Comparison of ENCODE assay signal across 12 mouse cellular contexts in genomic region chr8:11035628-11036416, GRCm38 (mm10). TPM values are rescaled to one million over a fixed set of nuclear protein-coding genes. Genes with fewer than 3 reads are reported as not detected.
DNase-seq lines count a peak whose midpoint lies in the region; ATAC-seq and TF ChIP-seq lines count a peak whose summit lies in the region.
"Had no signal": no experiment of that assay in that cellular context is flagged by ENCODE, and none has a peak within 500 bp of the region (broad histone marks: within the 10 kb centered on the region; RNA-seq: fewer than 3 reads in every experiment).

No protein-coding gene starts in this region.

- H3K9ac ChIP-seq in limb, embryonic 12.5 days (replicated peaks): no peak overlapping the region
- H3K9ac ChIP-seq: liver, embryonic 14.5 days had no signal

- no peaks in the 10 kb centered on the region for H3K9me3 ChIP-seq in limb, embryonic 12.5 days
- no peaks in the 10 kb centered on the region for H3K9me3 ChIP-seq in limb, embryonic 10.5 days (replicated peaks)

- no peak for ATAC-seq in limb, embryonic 12.5 days (ENCODE audit: insufficient number of reproducible peaks, insufficient read depth, low FRiP score, low TSS enrichment, low read depth)

- H3K27me3 ChIP-seq in limb, embryonic 12.5 days: no peaks in the 10 kb centered on the region
- peaks cover 7% of the 10 kb centered on the region; the same call in 1 of the 2 replicates for H3K27me3 ChIP-seq in limb, embryonic 10.5 days (ENCODE audit: low read depth, poor library complexity, severe bottlenecking)
- no peaks in the 10 kb centered on the region for H3K27me3 ChIP-seq in kidney, adult 2 months (replicated peaks; ENCODE audit: control insufficient read depth, insufficient read depth, low read length)

- H3K4me1 ChIP-seq in limb, embryonic 12.5 days (replicated peaks): peaks cover 10% of the 10 kb centered on the region
- H3K4me1 ChIP-seq in limb, embryonic 10.5 days: peaks cover 9% of the 10 kb centered on the region; the same call in 1 of the 2 replicates
- no peaks in the 10 kb centered on the region; the same call in 1 of the 2 replicates for H3K4me1 ChIP-seq in kidney, adult 2 months (ENCODE audit: control insufficient read depth, insufficient read depth, low read length)

- no peak for DNase-seq in limb, embryonic 10.5 days (ENCODE audit: low spot score)
- peak; percentile 39 for DNase-seq in embryo, embryonic 11 days
- peak; percentile 47 for DNase-seq in kidney, adult 2 months
- DNase-seq in retina, embryonic 14.5 days (ENCODE audit: low spot score): peak; percentile 22
- no peak for DNase-seq in cerebellum, adult 8-10 months
- DNase-seq in spleen, postnatal 14 days (ENCODE audit: low spot score in 2 of 2): no peak
- no peak for DNase-seq in gastrocnemius, postnatal 10 days
- DNase-seq: cerebellum, adult 2 months; gastrocnemius, postnatal 25 days; right cerebral cortex, postnatal 14 days had no signal

- TF ChIP-seq POLR2A in kidney, adult 2 months (IDR thresholded peaks at IDR 0.05; ENCODE audit: low read depth, low read length): no peak

- peak overlapping the region; percentile 6; the same call in 1 of the 2 replicates for H3K4me2 ChIP-seq in limb, embryonic 12.5 days

- no peak overlapping the region for H3K4me3 ChIP-seq in limb, embryonic 12.5 days (replicated peaks)
- no peak overlapping the region; the same call in 1 of the 2 replicates for H3K4me3 ChIP-seq in limb, embryonic 10.5 days
- H3K4me3 ChIP-seq in kidney, adult 2 months (ENCODE audit: insufficient read depth, low read depth, low read length): no peak overlapping the region

- TF ChIP-seq CTCF in kidney, adult 2 months (conservative IDR thresholded peaks at IDR 0.05; ENCODE audit: insufficient read depth, insufficient read length, low read depth, low read length): no peak

- no peaks in the 10 kb centered on the region for H3K36me3 ChIP-seq in limb, embryonic 12.5 days
- no peaks in the 10 kb centered on the region for H3K36me3 ChIP-seq in limb, embryonic 10.5 days
- H3K36me3 ChIP-seq in kidney, adult 2 months (ENCODE audit: control insufficient read depth, insufficient read depth, low read length): no peaks in the 10 kb centered on the region

- 25% methylated on average over 19 of the region's 19 CpGs for WGBS in limb, embryonic 12.5 days
- 38% methylated on average over 19 of the region's 19 CpGs for WGBS in limb, embryonic 10.5 days
- WGBS in kidney, adult 2 months: 23% methylated on average over 19 of the region's 19 CpGs

- H3K27ac ChIP-seq in limb, embryonic 12.5 days: no peak overlapping the region
- no peak overlapping the region for H3K27ac ChIP-seq in limb, embryonic 10.5 days
- 0 out of 2 replicates have a peak overlapping the region, but pooled peaks have one; percentile 20 for H3K27ac ChIP-seq in kidney, adult 2 months (ENCODE audit: insufficient read depth, low read depth, low read length)
- H3K27ac ChIP-seq: liver, embryonic 14.5 days had no signal

RNA-seq across cellular contexts. Expression of gene Irs2, which starts 27.6 kb away (rescaled TPM):
- polyA plus RNA-seq in limb, embryonic 12.5 days (2016; fragmentation: Nextera tagmentation; extraction: Ambion mirVana): 10.9 and 11.7 TPM in 2 replicates
- polyA plus RNA-seq in limb, embryonic 10.5 days (2016; fragmentation: Nextera tagmentation; extraction: Ambion mirVana): 5.8 and 9.7 TPM in 2 replicates
- 10.4 and 10.5 TPM in 2 replicates for polyA plus RNA-seq in kidney, adult 2 months (2012; rRNA removed)
- total RNA-seq in gastrocnemius, postnatal 10 days (2021): 10 to 100 TPM; 10.1 to 10.4 TPM

Comparison
In these comparisons a context has a peak if more than half of its experiments do, and no peak if none do; other contexts are left out.
1. DNase-seq: peak in embryo, embryonic 11 days (single experiment), kidney, adult 2 months (single experiment) and retina, embryonic 14.5 days (single experiment); none in limb, embryonic 10.5 days (single experiment), cerebellum, adult 8-10 months (single experiment), spleen, postnatal 14 days (0 of 2) and gastrocnemius, postnatal 10 days (single experiment).